Mouse (Mus musculus): Measurements from ENCODE around the gene Smlr1.

The Smlr1 gene

GRCm38 (mm10) chr10:25488456-25488855 is 47.6 kb downstream of the Smlr1 start:
- DNase-seq, result peak; percentile 17

GRCm38 (mm10) chr10:25482791-25483190 is 53.3 kb downstream of the Smlr1 start:
- no peak for DNase-seq

- DNase-seq, result no peak
These were observed 56.4 kb downstream of the Smlr1 start for GRCm38 (mm10) chr10:25479716-25480115.
